Mouse (Mus musculus): ENCODE data around the gene Anapc15.

Gene Anapc15

GRCm38 (mm10) chr7:101863415-101863814 lies at the start of gene Anapc15:
Gene Anapc15 (plus strand): TSS chr7:101863715.
- no peak for ATAC-seq (ENCODE audit: low TSS enrichment)

- no peak for ATAC-seq (ENCODE audit: low TSS enrichment)
These were observed 45.6 kb upstream of the Anapc15 start, which contains the start of gene Phox2a for GRCm38 (mm10) chr7:101817861-101818401. Gene Phox2a (plus strand): TSS chr7:101818313.

GRCm38 (mm10) chr7:101820295-101821030 lies 43.1 kb upstream of the Anapc15 start:
- no peak for ATAC-seq (ENCODE audit: low TSS enrichment)

- peak; percentile 41; the same call in 1 of the 2 replicates for ATAC-seq (ENCODE audit: low TSS enrichment)
These were observed 41.7 kb upstream of the Anapc15 start for GRCm38 (mm10) chr7:101821571-101822501.

- ATAC-seq (ENCODE audit: low TSS enrichment) = no peak
These were observed 40.4 kb upstream of the Anapc15 start for GRCm38 (mm10) chr7:101822836-101823757.

- no peak for ATAC-seq (ENCODE audit: low TSS enrichment)
These were observed 39.5 kb upstream of the Anapc15 start for GRCm38 (mm10) chr7:101823758-101824630.

- no peak for ATAC-seq (ENCODE audit: low TSS enrichment)
These were observed 33.1 kb upstream of the Anapc15 start for GRCm38 (mm10) chr7:101830373-101830772.

GRCm38 (mm10) chr7:101831437-101831836 lies 32.1 kb upstream of the Anapc15 start:
- no peak for ATAC-seq (ENCODE audit: low TSS enrichment)

- no peak for ATAC-seq (ENCODE audit: low TSS enrichment)
These were observed 31.1 kb upstream of the Anapc15 start for GRCm38 (mm10) chr7:101832372-101832771.

GRCm38 (mm10) chr7:101833352-101833751 lies 30.2 kb upstream of the Anapc15 start:
- ATAC-seq (ENCODE audit: low TSS enrichment) = no peak

- ATAC-seq (ENCODE audit: low TSS enrichment) = no peak
These were observed 29.5 kb upstream of the Anapc15 start for GRCm38 (mm10) chr7:101833916-101834584.

- no peak for ATAC-seq (ENCODE audit: low TSS enrichment)
These were observed 28.6 kb upstream of the Anapc15 start for GRCm38 (mm10) chr7:101834903-101835302.

GRCm38 (mm10) chr7:101835457-101836109 lies 27.9 kb upstream of the Anapc15 start:
- no peak for ATAC-seq (ENCODE audit: low TSS enrichment)

GRCm38 (mm10) chr7:101836271-101837153 lies 27.0 kb upstream of the Anapc15 start:
- peak; percentile 38 for ATAC-seq (ENCODE audit: low TSS enrichment)

GRCm38 (mm10) chr7:101837154-101837605 lies 26.3 kb upstream of the Anapc15 start:
- peak; percentile 3; the same call in 1 of the 2 replicates for ATAC-seq (ENCODE audit: low TSS enrichment)

- peak; percentile 85 for ATAC-seq (ENCODE audit: low TSS enrichment)
These were observed 25.7 kb upstream of the Anapc15 start, which contains the start of gene Inppl1 for GRCm38 (mm10) chr7:101837606-101838471. Gene Inppl1 (minus strand): TSS chr7:101838229.

- no peak for ATAC-seq (ENCODE audit: low TSS enrichment)
These were observed 19.3 kb upstream of the Anapc15 start for GRCm38 (mm10) chr7:101844186-101844585.

All from frontal cortex, adult (tissue).